Mouse (Mus musculus): ENCODE measurements at regions not wholly inside any gene's neighbourhood (a gene's known extent, or its start where the extent isn't known, plus 50 kb on each side); places are given as distances from the start of the nearest gene placed in this dataset.

GRCm38 (mm10) chr5:26413185-26413584, 155.7 kb downstream of the Gm7361 start:
- no peak for TF ChIP-seq E2F4 (IDR thresholded peaks at IDR 0.05; ENCODE audit: insufficient read depth)
- TF ChIP-seq POLR2A (IDR thresholded peaks at IDR 0.05; ENCODE audit: insufficient read length, low read depth): no peak

Measured in myocyte (in vitro differentiated cells).